Mouse (Mus musculus) CD8-positive naive resting alpha-beta T cell, adult 2 months (primary cell): ENCODE measurements around the gene Vrk1.

ENCODE experiments used
- DNase-seq, 2 experiments: peaks; one replicate each; pipeline ENCODE4 v3.0.0; 2022; ENCODE audit warnings: low read depth in 2 of 2, low spot score in 2 of 2

Vrk1 gene

DNA sequence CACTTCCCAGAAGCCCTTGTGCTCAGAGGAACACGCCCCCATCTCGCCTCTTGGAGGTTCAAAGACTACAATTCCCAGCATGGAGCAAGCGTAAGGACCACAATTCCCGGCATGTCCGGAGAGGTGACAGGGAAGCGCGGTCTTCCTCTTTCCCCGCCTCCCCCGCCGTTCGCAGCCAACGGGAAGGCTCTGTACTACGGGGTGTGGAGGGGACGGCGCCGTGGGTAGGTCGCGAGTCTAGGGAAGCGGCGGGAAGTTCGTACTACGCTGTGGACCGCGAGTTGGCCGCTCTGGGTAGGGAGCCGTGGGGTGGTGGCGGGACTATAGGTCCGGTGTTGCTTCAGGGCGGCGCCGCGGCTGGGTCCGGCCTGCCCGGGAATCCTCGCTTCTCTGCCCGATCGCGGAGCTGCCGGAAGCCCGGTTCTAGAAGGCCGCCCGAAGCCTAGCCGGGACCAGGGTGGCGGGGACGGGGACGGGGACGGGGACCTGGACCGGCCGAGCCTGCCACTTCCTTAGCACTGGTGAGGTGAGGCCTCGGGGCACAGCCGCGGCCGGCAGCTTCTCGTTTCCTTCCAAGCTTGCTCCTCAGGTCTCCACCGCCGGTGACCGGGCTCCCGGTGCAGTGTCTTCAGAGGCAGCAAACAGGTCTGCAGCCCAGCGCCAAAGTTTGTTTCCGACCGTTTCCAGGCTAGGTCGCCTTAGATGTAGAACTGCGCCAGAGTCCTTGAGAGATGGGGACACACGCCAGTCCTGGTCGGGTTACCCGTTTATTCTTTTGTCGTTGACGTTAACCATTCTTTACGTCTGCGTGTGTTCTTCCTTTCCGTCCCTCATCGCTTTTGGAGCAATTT is at the start of gene Vrk1:
Gene Vrk1, plus strand, starts transcription at position 164 of the 851 bp plus-strand sequence.
- peak; percentile 80 to 87 for DNase-seq

DNA sequence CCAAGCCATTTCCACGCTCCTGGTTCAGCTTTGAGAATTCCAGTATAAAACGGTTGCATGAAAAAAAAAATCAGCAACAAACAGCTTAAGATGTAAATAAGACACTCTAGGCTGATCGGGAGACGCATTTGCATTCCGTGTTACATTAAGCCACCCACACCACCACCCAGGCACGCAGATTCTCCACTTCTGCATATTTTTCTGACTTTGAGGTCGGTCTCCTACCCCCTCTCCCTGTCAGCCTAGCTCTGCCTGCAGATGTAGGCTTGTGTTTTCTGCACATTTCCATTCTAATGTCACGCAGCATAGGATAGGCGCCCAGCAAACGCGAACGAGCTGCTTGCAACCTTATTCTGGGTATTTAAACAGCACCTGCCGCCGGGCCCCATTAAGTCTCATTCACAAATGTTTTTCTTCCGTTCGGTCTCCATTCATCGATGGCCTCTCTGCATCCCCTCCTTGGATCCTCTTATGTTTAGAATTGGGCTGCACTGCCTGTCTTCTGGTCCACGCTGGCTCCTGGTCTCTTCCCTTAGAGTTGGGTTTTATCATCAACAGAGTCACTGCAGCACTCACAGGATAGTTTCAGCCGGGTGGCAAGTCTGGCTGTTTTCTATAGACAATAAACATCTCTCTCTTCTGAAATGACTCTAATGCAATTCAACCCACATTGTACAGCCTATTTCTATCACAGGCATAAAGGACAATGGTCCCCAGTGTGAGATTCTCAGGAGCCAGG is 49.3 kb upstream of the Vrk1 start:
- no peak for DNase-seq

DNA sequence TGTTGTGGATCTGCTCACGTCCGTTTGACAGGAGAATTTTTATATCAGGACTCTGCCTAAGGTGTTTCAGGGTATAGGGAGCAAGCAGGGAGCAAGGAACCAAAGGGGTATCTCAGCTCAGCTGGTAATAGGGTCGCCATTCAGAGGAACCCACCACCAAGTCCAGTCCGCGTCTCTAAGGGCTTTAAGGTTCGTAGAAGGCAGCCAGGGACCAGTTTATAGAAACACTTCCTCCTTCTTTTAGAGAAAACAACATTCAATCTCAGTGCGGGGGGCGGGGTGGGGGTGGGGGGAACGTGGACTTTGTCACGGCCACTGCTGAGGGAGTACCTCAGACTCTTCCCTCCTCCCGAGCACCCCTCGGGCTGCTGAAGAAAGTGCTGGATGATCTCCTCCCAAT is 48.4 kb upstream of the Vrk1 start:
- no peak for DNase-seq

DNA sequence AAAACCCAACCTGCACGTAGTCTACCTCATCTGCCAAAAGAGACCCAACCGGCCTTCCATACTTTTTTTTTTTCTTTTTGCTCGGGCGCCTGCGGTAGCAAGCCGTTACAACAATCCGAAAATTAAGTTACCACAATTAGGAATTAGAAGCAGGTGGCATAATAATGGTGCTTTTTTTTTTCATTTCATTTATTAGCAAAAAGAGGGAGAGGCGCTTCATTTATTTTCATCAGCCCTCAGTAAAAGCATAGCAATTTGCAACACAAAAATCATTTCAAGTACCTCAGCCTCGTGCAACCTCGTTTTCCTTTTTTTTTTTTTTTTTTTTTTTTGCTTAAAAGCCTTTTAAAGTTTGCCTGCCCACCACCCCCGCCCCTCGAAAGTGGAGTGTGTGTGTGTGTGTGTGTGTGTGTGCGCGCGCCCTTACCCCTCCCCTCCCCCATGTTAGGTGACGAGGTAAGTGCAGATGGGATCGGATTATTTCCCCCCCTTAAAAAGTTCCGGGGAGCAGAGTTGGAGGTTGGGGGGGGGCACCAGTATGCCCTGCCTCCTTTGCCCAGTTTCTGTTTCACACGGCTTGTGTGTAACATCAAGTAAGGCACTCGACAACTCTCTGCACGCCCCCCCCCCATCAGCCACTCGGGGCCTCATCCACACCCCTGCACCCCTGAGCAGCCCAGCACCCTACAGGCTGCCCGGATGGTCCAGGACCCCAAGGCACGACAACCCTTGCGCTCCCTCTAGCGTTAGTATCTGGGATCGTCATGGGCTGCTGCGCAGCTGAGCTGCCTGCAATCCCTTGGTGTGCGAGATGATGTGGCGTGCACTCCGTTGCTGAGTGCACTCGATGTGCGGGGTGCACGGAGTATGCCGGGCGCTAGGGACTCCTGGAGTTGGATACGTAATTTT is 47.7 kb upstream of the Vrk1 start:
- peak; percentile 76 to 90 for DNase-seq

DNA sequence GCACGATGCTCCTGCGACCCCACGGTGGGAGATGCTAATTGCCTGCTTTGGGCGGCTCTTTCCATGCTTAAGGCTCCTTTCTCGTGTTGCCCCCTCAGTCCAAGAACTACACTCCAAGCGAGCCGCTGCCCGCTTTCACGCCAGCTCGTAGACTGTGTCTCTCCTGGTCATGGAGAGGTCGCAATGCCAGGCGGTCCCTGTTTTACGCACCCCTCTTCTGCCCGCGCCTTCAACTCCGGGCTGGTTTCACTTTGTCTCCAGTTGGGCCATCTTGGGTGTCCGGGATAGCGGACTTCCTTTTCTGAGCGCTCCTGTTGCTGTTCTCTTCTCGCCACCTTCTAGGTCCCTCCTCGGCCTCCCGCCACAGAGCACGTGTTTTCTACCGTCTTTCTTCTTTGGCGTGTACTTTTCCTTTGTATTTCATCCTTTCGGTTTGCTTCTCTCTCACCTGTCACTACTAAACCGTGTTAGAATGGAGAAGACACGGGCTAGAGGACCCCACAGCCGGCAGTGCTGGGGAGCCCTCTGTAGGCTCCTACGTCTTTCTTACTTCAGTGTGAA is 46.9 kb upstream of the Vrk1 start:
- DNase-seq, result peak; percentile 10 to 21

DNA sequence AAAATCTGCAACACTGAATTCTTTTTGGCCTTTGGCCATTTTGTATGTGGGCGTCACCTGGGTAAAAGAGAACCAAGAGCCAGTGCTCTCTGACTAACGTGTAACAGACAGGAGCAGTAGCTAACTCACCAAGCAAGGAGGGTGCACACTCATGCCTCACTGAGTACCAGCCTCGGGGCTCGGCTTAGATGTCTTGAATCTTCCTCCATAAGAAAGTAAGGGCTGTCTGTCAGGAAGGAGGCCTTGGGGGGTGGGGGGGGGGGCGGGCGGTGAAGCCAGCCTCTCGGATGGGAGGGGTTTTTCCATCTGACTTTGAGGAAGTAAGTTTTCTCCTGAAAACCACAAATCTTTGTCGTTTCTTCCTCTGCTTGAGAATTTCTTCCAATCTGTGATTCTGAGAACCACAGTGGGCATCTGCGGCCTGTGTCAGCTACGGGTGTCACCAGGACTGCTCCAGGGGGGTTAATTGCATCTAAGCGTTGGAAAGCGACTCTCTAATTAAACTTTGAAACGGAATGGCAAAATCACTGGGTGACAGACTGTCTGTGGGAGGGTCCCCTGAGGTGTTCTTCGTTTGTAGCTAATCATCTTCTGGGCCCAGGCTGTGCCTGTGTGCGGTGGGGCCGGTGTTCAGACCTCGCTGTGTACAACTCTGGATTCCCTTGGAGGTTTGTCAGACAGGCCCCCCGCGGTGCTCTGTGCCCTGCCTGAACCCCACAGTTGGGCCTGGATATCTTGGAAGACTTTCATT is 43.0 kb upstream of the Vrk1 start:
- no peak for DNase-seq

DNA sequence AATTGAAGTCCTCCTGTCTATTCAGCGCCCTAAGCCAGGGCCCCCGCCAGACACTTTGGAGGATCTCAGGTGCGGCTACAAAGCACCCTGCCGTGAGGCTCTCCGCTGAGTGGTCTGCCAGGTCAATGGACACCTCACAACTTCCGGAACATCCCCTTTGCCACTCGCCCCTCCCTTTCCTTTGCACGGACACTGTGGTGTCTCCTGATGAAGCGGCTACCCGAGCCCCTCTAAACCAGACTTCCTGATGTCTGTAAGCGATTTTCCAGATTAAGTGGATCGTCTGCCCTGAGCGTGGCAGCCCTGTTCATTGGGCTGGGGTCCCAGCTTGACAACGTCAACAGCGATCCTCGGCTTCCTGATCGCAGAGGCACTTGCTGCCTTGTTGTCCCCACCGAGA is 42.2 kb upstream of the Vrk1 start:
- no peak for DNase-seq

DNA sequence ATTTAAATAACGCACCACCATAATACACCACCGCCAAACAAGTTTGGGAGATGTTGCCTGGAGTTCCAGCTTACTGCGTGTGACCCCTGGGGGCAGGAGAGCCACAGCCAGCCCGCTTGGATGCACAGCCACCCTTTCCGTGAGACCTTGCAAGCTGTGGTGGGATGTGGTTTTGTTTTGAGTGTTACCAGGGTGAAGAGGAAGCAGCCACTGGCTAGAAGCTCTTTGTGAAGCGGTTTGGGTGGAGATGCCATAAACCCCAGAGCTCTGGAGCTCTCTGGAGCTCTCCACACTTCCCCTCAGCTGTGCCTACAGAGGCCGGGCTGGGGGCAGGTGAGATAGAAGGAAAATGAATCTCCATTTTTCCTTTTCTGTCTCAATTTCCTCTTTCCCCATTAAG is 38.8 kb upstream of the Vrk1 start:
- DNase-seq, result peak; percentile 37 to 53

DNA sequence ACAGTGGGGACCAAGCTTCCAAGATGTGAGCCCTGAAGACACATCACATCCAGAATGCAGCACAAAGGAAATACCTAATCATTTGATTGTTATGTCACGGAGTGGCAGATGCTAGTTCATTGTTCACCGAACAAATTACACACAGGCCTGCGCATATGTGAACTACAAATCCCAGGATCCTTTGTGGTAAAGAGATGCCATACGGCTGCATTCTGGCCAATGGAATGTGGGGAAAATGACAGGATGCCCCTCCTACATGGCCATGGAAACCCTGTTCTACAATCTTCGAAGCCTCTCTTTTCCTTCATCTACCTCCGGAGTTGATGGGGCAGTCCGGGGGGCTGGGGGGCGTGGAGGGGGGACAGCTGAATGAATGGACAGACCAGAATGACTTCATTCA is 37.4 kb upstream of the Vrk1 start:
- no peak for DNase-seq

DNA sequence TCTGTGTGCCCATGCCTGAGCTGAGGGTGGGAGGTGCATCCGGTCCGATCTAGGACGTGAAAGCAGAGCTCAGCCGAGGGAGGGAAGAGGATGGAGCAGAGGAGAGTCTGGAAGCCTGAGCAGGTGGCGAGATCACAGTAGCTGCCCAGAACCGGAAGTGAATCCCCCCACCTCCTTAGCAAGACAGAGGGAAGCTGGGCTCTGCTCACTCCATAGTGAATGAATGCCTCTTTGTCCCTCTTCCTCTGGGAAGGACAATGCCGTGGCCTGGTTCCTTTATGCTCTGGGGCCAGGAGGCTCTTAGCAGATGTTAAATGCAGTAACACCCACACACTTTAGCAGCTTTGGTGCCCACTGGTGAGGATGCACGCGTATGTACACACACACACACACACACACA is 36.3 kb upstream of the Vrk1 start:
- no peak for DNase-seq

DNA sequence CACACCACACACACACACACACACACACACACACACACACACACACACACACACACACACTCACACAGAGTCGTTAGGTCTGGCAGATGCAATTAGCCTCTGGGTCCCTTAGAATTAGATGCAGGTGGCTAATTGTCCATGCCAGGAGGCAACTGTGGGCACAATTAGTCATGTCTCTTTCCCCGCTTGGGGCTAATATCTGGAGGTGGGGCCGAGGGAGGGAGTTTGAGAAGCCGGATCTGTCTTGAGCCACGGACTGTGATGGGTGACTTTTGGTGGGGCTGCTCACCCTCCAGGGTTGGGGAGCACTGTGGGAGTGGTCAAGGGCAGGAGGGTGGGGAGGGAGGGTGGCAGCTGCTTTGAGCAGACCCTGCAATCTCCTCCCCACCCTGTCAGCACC is 35.9 kb upstream of the Vrk1 start:
- DNase-seq, result no peak

DNA sequence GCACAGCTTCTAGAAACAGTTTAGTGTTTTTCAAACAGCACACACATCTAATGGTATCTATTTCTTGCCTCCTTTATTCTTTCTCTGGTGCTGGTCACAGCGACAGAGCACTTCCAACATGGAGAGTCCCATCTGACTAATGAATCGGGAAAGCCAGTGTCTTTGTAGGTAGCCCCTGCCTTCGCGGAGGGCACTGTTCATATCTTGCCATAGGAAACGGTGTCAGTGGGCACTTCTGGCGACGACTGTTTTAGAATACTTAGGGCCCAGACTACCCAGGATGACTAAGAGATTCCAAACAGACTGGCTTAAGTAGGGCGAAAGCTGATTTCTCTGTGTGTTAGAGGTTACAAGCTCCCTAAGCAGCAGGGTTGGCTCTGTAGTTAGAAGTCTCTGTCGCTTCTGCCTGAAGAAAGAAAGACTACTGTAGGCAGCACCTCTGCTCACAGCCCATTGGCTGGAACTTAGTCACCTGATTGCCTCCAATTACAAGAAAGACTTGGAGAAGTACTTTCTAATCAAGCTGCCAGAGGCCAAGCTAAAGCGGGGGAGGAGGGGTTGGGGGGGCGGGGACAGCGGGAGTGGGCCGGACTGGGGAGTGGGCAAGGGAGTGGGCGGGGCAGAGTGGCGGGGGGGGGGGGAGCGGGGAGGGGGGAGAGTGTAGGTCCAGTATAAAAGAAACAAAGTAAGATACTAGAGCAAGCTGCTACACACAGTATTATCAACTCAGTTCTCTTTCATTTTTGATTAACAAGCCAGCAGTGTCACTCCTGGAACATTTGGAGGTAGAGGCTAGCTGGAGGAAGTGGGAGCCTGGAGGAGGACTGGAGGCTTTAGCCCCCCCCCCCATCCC is 28.7 kb upstream of the Vrk1 start:
- no peak for DNase-seq

DNA sequence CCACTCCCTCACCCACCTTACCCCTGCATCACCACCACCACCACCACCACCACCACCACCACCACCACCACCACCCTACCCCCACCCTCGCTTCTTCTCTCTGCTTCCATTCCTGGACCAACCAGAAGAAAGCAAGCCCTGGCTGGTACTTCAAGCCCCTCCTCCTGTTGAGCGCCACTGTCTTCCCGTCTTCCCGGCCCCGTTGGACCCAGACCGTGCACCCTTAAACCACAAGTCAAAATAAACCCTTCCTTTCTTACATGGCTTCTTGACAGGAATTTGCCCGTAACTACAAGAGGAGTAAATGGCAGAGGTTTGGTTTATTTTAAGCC is 28.1 kb upstream of the Vrk1 start:
- DNase-seq, result no peak

DNA sequence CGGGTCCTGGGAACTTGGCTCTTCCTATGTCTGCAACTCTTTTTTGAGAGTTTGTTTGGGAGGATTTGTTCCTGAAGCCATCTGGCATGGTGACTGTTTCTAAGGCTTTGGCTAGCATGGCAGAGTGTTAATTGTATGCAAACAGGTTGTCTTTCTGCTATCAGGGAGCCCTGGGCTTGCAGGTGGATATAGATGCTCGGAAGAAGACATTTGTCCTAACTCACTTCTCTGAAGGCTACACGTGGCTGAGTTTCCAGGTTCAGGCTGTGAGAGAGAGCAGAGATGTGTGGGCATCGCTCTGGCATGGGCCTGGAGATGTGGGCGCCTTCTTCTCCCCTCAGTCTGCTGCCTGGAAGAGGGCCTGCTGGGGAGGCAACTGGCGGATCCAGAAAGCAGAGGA is 27.4 kb upstream of the Vrk1 start:
- DNase-seq, result no peak

DNA sequence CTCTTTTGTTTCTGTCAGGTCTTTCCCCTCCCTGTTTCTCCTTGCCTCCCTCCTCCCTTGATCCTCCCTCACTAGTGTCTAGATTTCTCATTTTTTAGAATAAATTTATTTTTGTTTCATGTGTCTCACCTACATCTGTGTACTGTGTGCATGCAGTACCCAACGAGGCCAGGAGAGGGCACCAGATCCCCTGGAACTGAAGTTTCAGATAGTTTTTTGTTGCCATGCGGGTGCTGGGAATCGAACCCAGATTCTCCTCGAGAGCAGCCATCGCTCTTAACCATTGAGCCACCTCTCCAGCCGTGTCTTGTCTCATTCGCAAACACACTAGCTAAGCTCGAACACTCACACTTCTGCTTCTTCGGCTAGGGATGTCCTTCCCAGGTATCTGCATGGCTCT is 26.5 kb upstream of the Vrk1 start:
- peak in 1 of 2 experiments; percentile 13 for DNase-seq

DNA sequence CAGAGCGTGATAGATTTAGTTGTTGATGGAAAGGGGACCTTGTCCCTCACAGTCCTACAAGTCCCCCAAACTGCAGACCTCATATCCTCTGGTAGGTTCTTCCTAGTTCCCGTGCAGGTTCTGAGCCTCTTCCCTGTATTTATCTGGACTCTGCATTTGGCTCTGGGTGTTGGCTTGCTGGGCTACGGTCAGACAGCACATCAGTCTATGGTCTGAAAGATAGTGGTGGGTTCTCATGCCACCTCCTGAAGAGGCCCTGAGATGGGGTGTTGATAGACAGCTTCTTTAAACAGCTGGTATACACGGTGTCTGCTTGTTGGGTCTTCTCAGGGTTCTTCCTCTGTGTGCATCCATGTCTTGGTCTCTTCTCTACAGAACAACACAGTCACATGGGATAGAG is 21.6 kb upstream of the Vrk1 start:
- no peak for DNase-seq

DNA sequence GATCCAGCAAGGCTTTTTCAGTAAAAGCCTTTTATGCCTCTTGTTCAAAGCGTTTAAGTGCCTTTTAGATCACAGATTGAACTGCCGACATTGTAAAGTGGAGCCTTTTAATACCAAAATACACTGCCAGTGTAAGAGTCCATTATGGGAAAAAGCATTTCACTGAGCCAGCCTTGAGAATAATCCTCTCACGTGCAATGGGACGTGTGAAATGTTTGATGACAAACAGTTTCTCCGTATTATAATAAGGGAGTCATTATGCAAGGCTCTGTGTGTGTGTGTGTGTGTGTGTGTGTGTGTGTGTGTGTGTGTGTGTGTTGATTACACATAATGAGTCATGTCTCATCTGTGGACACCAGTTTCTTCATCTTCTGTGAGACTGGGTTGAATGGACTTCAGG is 17.3 kb upstream of the Vrk1 start:
- DNase-seq, result no peak

DNA sequence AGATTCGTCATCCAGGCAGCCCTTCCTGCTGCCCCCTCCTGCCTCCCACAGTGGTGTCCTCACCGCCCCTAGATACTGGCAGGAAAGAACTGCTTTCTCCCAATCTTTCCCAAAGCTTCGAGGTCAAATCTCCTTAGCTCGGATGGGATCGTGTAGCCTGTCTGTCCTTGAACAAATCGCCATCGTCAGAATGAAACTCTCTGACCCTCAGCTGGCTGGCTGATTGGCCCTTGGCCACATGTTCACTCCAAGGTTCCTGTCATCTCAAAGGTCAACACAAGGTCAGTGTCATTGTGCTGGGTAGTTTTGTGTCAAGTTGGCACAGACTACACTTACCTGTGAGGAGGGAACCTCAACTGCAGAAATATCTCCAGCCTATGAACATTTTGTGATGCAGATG is 16.7 kb upstream of the Vrk1 start:
- no peak for DNase-seq

DNA sequence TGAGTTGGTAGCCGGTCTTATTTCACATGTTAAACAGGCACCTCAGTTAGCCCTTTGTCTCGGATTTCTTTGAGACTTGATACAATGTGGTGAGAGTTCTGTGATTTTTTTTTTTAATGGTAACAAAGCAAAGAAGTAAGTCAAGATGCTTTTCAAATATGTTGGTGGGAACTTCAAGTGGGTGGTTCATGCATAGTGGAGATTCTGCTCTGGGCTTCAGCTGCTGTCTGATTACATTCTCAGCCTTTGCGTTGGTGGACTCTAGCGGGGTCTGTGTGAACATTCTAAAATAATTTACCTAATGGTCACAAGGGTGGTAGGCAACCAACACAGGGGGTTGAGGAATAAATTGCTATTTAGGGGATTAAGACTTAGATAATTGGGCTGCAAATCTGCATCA is 14.1 kb upstream of the Vrk1 start:
- DNase-seq, result no peak
